Mouse (Mus musculus): ENCODE measurements around the gene Dbnl. TPM values are rescaled to one million over a fixed set of nuclear protein-coding genes. Genes with fewer than 3 reads are reported as not detected.

Gene Dbnl
- polyA plus RNA-seq, 1 experiment = 109 TPM

DNA sequence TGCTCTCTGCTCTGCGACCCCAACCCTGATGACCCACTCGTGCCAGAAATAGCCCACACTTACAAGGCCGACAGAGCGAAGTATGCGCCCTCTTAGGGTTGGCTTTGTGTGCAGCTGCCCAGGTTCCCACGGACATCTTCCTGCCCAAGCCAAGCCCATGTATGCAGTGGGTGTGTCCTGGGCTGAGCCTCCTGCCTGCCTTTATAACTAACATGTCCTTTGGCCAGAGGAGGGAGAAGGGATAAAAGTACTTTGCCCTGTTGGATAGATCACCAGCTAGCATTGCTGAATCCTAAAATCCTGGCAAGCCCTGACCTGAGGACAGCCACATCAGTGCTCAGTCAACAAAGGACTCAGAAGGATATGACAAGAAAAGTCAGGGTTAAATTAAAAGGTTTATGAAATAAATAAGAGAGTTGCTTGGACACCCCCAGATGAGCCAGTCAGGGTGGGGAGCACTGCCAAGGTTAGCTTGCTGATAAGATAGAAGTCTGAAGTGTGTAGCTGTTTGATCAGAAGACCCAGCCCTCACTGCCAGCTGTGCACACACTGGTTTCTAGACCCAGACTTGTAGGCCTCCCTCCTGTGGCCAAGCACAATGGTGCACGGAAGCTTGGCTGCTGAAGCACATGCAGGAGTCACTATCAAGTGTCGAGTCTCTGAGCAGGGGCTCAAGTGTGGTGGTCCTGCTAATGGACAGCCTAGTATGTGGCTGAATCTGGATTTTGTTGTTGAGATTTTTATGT is 5.9 kb upstream of the Dbnl start:
- H3K4me1 ChIP-seq (ENCODE audit: control insufficient read depth, insufficient read depth, insufficient read length, low read length) = peaks cover 15% of the 10 kb centered on the region
- peak overlapping the region; percentile 46 for H3K4me3 ChIP-seq (ENCODE audit: low read depth, low read length)
- no peaks in the 10 kb centered on the region for H3K27me3 ChIP-seq (ENCODE audit: control insufficient read depth, insufficient read depth, low read length)
- H3K27ac ChIP-seq (ENCODE audit: insufficient read depth, low read depth, low read length) = peak overlapping the region; percentile 83
- no peaks in the 10 kb centered on the region for H3K36me3 ChIP-seq (ENCODE audit: control insufficient read depth, insufficient read depth, low read length)
- TF ChIP-seq POLR2A (IDR thresholded peaks at IDR 0.05; ENCODE audit: low read depth, low read length) = peak; percentile 35; the same call in 1 of the 2 replicates
- TF ChIP-seq CTCF (IDR thresholded peaks at IDR 0.05; ENCODE audit: extremely low read depth, insufficient read length, insufficient replicate concordance, low read depth, low read length) = peak; percentile 40; the same call in 1 of the 2 replicates
- WGBS = 23% methylated on average over 8 of the region's 8 CpGs

DNA sequence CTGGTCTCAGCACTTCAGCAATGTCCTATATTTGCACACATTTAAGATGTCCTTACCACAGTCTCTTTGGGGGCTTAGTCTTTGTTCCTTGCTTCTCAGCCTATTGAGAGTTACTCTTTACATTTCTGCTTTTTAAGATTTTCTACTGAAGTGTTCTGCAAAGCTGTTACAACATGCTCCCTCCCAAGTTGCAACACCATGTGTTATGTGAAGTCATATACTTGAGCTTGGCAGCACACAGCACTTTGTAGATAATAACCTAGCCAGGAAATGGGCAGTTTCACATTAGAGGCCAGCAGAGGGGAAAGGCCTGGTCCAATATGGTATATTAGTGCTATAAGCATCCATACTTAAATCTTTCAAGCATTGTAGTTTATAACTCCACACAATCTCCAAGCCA is 2.6 kb upstream of the Dbnl start:
- Histone ChIP-seq H3K36me3 (ENCODE audit: control insufficient read depth, insufficient read depth, low read length) (no peaks in the 10 kb centered on the region), H3K27me3 (ENCODE audit: control insufficient read depth, insufficient read depth, low read length) (no peaks in the 10 kb centered on the region), H3K4me1 (ENCODE audit: control insufficient read depth, insufficient read depth, insufficient read length, low read length) (peaks cover 27% of the 10 kb centered on the region), H3K4me3 (ENCODE audit: low read depth, low read length) (no peak overlapping the region), H3K27ac (ENCODE audit: insufficient read depth, low read depth, low read length) (no peak overlapping the region)
- TF ChIP-seq POLR2A (IDR thresholded peaks at IDR 0.05; ENCODE audit: low read depth, low read length) (no peak), CTCF (IDR thresholded peaks at IDR 0.05; ENCODE audit: extremely low read depth, insufficient read length, insufficient replicate concordance, low read depth, low read length) (no peak)

DNA sequence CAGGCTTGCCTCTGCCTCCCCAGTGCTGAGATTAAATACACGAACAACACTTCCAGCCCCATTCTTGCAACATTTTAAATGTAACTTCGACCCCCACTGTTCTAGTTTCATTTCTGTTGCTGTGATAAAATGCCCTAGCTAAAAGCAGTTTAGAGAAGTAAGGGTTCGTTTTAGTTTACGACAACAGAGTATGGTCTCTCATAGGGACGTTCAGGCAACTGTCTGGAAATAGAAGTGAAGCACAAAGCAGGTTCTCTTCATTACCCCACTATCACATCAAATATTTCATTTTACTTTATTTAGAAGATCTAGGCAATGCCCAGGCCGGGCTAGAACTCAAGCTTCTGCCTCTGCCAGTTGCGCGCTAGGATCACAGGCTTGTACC is 625 bp upstream of the Dbnl start:
- WGBS = 18% methylated on average over 8 of the region's 8 CpGs
- Histone ChIP-seq H3K27me3 (ENCODE audit: control insufficient read depth, insufficient read depth, low read length) (no peaks in the 10 kb centered on the region), H3K4me3 (ENCODE audit: low read depth, low read length) (peak overlapping the region; percentile 88), H3K4me1 (ENCODE audit: control insufficient read depth, insufficient read depth, insufficient read length, low read length) (peaks cover 20% of the 10 kb centered on the region; the same call in 1 of the 2 replicates), H3K27ac (ENCODE audit: insufficient read depth, low read depth, low read length) (peak overlapping the region; percentile 93), H3K36me3 (ENCODE audit: control insufficient read depth, insufficient read depth, low read length) (peaks cover 16% of the 10 kb centered on the region)
- TF ChIP-seq CTCF (IDR thresholded peaks at IDR 0.05; ENCODE audit: extremely low read depth, insufficient read length, insufficient replicate concordance, low read depth, low read length) (no peak), POLR2A (IDR thresholded peaks at IDR 0.05; ENCODE audit: low read depth, low read length) (no peak)

DNA sequence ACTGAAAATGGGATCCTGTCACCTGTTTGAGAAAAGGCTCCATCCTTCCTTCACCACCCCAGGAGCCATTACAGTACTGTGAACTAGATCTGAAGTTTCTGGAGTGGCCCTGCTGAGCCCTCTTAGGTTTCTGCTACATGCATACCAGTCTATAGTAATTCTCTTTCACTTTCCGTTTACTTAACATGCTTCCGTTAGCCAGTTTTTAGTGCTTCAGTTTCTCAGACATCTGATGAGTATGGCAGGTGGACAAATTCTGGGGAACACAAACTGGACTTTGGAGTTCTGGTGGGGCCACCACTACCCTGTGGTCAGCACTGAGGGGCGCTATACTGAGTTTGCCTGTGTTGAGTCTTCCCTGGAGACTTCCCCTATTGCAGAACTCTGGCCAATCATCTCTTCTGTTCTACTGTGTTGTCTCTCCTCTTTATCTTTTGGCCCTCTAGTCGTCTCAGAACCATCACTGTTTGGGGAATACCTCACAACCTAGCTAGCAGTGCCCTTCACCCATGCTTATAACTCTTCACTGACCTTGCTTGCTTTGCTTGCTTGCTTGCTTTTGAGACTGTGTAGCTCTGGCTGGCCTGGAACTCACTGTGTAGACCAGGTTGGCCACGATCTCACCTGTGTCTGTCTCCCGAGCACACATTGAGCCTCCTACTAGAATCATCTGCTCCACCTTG is 924 bp downstream of the Dbnl start:
- H3K36me3 ChIP-seq (ENCODE audit: control insufficient read depth, insufficient read depth, low read length) = peaks cover 28% of the 10 kb centered on the region
- H3K27me3 ChIP-seq (ENCODE audit: control insufficient read depth, insufficient read depth, low read length) = no peaks in the 10 kb centered on the region
- 19% methylated on average over 6 of the region's 6 CpGs for WGBS
- H3K4me3 ChIP-seq (ENCODE audit: low read depth, low read length) = peak overlapping the region; percentile 88
- TF ChIP-seq CTCF (IDR thresholded peaks at IDR 0.05; ENCODE audit: extremely low read depth, insufficient read length, insufficient replicate concordance, low read depth, low read length) (no peak), POLR2A (IDR thresholded peaks at IDR 0.05; ENCODE audit: low read depth, low read length) (no peak)
- peaks cover 16% of the 10 kb centered on the region; the same call in 1 of the 2 replicates for H3K4me1 ChIP-seq (ENCODE audit: control insufficient read depth, insufficient read depth, insufficient read length, low read length)
- H3K27ac ChIP-seq (ENCODE audit: insufficient read depth, low read depth, low read length) = peak overlapping the region; percentile 96

DNA sequence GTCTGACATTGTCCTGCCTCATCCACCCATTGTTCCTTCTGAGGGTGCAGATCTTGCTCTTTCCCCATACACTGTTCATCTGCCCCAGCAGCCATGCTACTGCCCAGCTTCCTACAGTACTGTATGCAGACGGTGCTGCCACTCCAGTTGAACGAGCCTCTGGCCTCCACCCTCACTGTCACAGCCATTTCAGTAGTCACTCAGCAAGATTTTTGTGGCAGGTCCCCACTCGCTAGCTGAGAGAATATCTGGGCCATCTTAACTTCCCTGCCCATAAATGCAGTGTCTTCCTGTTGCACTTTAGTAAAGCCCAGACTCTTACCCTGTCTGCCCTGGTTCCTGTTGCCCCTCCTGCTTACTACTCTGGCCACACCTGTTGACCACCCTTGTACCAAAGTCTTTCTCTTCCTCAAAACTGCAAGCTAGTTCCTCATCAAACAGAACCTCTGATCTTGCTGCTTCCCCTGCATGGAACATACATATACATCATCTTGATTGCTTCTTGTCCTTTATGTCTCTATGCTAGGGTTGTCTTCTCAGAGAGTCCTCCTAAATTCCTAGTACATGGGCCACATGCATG is 1.6 kb downstream of the Dbnl start:
- WGBS = 30% methylated on average over 3 of the region's 3 CpGs
- Histone ChIP-seq H3K4me1 (ENCODE audit: control insufficient read depth, insufficient read depth, insufficient read length, low read length) (peaks cover 14% of the 10 kb centered on the region; the same call in 1 of the 2 replicates), H3K4me3 (ENCODE audit: low read depth, low read length) (peak overlapping the region; percentile 88), H3K27me3 (ENCODE audit: control insufficient read depth, insufficient read depth, low read length) (no peaks in the 10 kb centered on the region), H3K27ac (ENCODE audit: insufficient read depth, low read depth, low read length) (peak overlapping the region; percentile 96), H3K36me3 (ENCODE audit: control insufficient read depth, insufficient read depth, low read length) (peaks cover 33% of the 10 kb centered on the region)
- TF ChIP-seq POLR2A (IDR thresholded peaks at IDR 0.05; ENCODE audit: low read depth, low read length) (no peak), CTCF (IDR thresholded peaks at IDR 0.05; ENCODE audit: extremely low read depth, insufficient read length, insufficient replicate concordance, low read depth, low read length) (no peak)

DNA sequence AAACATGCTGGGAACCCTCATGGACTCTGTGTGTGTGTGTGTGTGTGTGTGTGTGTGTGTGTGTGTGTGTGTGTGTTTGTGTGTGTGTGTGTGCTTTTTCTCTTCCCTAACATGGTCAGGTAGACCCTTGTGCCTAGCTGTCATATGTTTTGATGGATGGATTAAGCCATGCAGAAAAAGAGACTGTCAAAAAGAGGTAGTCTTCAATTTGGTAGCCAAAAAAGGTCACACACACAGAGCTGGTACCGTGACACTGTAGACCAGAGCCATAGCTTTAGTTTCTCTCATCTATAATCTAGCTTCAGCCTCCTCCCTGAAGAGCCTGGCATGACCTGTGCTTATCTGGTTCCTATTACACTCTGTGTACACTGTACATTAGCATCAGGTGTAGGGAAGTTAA is 2.1 kb downstream of the Dbnl start:
- H3K4me1 ChIP-seq (ENCODE audit: control insufficient read depth, insufficient read depth, insufficient read length, low read length) = peaks cover 14% of the 10 kb centered on the region; the same call in 1 of the 2 replicates
- no peak overlapping the region for H3K4me3 ChIP-seq (ENCODE audit: low read depth, low read length)
- WGBS = 78% methylated on average over 1 of the region's 1 CpGs
- peaks cover 39% of the 10 kb centered on the region for H3K36me3 ChIP-seq (ENCODE audit: control insufficient read depth, insufficient read depth, low read length)
- H3K27me3 ChIP-seq (ENCODE audit: control insufficient read depth, insufficient read depth, low read length) = no peaks in the 10 kb centered on the region
- peak overlapping the region; percentile 96; the same call in 1 of the 2 replicates for H3K27ac ChIP-seq (ENCODE audit: insufficient read depth, low read depth, low read length)
- TF ChIP-seq POLR2A (IDR thresholded peaks at IDR 0.05; ENCODE audit: low read depth, low read length) = no peak
- no peak for TF ChIP-seq CTCF (IDR thresholded peaks at IDR 0.05; ENCODE audit: extremely low read depth, insufficient read length, insufficient replicate concordance, low read depth, low read length)

DNA sequence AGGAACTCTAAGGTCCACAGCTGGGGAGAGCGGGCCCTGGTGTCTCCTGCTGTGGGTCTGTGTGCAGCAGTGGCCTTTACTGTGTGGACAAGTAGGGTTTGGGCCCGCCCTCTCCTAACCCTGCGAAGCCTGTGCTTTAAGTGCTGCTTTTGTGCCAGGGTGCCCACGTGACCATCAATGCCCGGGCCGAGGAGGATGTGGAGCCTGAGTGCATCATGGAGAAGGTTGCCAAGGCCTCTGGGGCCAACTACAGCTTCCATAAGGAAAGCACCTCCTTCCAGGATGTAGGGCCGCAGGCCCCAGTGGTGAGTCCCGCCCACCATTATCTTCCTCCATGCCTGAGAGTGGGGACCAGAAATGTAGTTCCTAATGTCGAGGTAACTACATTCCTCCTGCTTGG is 7.0 kb downstream of the Dbnl start:
- 88% methylated on average over 9 of the region's 9 CpGs for WGBS
- peaks cover 11% of the 10 kb centered on the region; the same call in 1 of the 2 replicates for H3K4me1 ChIP-seq (ENCODE audit: control insufficient read depth, insufficient read depth, insufficient read length, low read length)
- H3K27ac ChIP-seq (ENCODE audit: insufficient read depth, low read depth, low read length) = no peak overlapping the region
- no peaks in the 10 kb centered on the region for H3K27me3 ChIP-seq (ENCODE audit: control insufficient read depth, insufficient read depth, low read length)
- peaks cover 84% of the 10 kb centered on the region for H3K36me3 ChIP-seq (ENCODE audit: control insufficient read depth, insufficient read depth, low read length)
- H3K4me3 ChIP-seq (ENCODE audit: low read depth, low read length) = no peak overlapping the region
- TF ChIP-seq CTCF (IDR thresholded peaks at IDR 0.05; ENCODE audit: extremely low read depth, insufficient read length, insufficient replicate concordance, low read depth, low read length) = no peak
- no peak for TF ChIP-seq POLR2A (IDR thresholded peaks at IDR 0.05; ENCODE audit: low read depth, low read length)

Data from small intestine, adult 2 months (tissue).